Mouse (Mus musculus) spleen, adult 12 weeks (tissue): ENCODE results near the gene Npas3.

Source experiments
- DNase-seq: peaks from one replicate; pipeline ENCODE4 v3.0.0; 2022; ENCODE audit warnings: low spot score

Npas3 gene

GRCm38 (mm10) chr12:54064986-54065385 lies 816.5 kb downstream of the Npas3 start:
- no peak for DNase-seq

DNA sequence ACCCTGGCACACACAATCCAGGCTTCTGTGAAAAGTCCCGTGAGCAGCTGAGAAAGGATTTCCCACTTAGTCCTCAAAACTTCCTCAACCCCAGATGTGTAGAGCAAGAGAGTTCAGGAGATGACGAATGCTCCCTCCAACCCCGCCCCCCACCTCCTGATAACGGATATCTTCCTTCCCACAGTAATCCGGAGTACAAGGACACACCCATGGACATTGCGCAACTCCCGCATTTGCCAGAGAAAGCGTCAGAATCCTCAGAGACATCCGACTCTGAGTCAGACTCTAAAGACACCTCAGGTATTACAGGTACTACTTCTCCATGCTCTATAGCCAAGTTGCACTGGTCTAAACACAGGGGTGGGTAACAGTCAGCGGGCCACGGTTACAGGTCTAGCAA lies 817.1 kb downstream of the Npas3 start:
- no peak for DNase-seq

- no peak for DNase-seq
Observed at GRCm38 (mm10) chr12:54067419-54067818, 818.9 kb downstream of the Npas3 start.

DNA sequence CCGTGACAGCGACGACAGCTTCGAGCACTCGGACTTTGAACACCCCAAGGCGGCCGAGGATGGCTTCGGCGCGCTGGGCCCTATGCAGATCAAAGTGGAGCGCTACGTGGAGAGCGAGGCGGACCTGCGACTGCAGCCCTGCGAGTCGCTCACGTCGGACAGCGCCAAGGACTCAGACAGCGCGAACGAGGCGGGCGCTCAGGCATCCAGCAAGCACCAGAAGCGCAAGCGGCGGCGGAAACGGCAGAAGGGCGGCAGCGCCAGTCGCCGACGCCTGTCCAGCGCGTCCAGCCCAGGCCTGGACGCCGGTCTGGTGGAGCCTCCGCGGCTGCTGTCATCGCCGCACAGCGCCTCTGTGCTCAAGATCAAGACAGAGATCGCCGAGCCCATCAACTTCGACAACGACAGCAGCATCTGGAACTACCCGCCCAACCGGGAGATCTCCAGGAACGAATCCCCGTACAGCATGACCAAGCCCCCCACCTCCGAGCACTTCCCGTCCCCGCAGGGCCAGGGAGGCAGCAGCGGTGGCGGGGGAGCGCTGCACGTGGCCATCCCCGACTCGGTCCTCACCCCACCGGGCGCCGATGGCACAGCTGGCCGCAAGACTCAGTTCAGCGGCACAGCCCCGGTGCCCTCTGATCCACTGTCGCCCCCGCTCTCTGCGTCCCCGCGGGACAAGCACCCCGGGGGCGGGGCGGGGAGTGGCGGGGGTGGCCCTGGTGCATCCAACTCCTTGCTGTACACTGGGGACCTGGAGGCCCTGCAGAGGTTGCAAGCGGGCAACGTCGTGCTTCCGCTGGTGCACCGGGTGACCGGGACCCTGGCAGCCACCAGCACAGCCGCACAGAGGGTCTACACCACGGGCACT lies 819.6 kb downstream of the Npas3 start:
- DNase-seq: no peak

- DNase-seq: no peak
Observed at GRCm38 (mm10) chr12:54068757-54069146, 820.3 kb downstream of the Npas3 start.

- DNase-seq: no peak
Observed at GRCm38 (mm10) chr12:54074012-54074411, 825.5 kb downstream of the Npas3 start.

DNA sequence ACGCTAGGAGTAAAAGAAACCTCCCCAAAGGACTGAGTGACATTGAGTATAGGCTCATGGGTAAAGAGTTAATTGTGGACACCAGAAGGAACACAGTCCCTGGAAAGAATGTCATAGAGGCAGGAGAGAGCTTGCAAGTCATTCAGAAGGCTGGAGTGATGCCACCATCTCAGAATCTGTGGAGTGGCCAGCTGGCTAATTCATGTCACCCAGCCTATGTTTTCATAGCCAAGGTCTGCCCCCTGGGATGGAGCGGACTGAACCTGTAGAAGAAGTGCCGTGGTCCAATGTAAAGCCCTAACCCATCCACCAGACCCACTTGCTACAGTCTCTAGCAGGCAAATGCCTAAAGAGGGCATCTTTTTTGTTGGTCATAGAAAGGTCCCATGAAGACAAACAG lies 832.5 kb downstream of the Npas3 start:
- no peak for DNase-seq

GRCm38 (mm10) chr12:54093729-54094128 lies 845.3 kb downstream of the Npas3 start:
- DNase-seq: no peak

GRCm38 (mm10) chr12:54096492-54096891 lies 848.0 kb downstream of the Npas3 start:
- DNase-seq: no peak

- no peak for DNase-seq
Observed at GRCm38 (mm10) chr12:54098136-54098535, 849.7 kb downstream of the Npas3 start.

- DNase-seq: peak; percentile 3
Observed at GRCm38 (mm10) chr12:54098785-54099184, 850.3 kb downstream of the Npas3 start.

GRCm38 (mm10) chr12:54099458-54099857 lies 851.0 kb downstream of the Npas3 start:
- no peak for DNase-seq

GRCm38 (mm10) chr12:54101307-54101870 lies 852.9 kb downstream of the Npas3 start:
- no peak for DNase-seq

DNA sequence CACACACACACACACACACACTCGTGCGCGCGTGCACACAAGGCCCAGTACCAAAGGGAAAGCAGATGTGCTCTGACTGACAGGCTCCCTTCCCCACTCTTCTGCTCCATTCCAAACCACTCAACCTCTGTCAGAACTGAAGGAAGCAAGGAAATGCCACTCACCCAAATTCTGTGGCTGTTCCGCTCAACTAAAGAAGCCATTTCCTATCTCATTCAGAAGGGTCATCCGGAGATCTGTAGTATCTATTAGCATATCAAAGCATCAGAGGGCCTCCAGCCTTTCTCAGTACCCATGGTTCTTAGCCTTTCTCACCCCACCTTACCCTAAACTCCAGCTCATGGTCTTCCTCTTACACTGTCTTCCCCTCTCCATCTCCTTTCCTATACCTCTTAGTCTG lies 854.0 kb downstream of the Npas3 start:
- no peak for DNase-seq

GRCm38 (mm10) chr12:54105531-54105930 lies 857.1 kb downstream of the Npas3 start:
- no peak for DNase-seq

GRCm38 (mm10) chr12:54105946-54106345 lies 857.5 kb downstream of the Npas3 start:
- DNase-seq: no peak

DNA sequence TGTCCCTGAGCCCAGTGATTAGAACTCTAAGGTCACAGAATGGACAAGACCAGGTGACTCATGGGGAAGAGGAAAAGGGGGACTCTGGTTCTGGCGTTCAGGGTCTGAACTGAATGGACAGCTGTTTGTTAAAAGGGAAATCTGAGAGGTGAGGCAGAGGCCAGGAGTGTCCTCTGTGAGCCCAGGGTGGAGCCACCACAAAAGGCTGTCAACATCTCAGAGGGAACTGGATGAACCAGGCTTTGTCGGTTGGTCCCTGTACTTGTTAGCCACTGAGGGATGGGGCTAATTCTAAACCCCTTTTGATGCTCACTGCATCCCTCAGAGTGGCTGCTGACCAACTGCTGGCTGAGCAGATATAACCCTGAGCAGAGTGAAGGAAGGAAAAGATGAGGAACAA lies 861.9 kb downstream of the Npas3 start:
- DNase-seq: no peak

GRCm38 (mm10) chr12:54110930-54111329 lies 862.5 kb downstream of the Npas3 start:
- DNase-seq: no peak

DNA sequence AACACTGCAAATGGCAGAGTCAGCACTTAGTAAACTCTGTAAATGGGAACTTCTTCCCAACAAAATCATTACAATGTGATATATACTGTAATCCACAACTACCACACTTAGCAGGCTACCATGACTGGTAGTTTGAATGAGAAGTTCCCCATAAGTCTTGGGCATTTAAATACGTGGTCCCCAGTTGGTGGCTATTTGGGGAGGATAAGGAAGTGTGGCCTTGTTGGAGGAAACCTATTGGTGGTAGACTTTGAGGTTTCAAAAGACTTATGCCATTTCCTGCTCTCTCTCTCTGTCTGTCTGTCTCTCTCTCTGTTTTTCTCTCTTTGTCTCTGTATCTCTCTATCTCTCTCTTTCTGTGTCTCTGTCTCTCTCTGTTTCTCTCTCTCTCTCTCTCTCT lies 871.9 kb downstream of the Npas3 start:
- no peak for DNase-seq

- no peak for DNase-seq
Observed at GRCm38 (mm10) chr12:54121286-54121685, 872.8 kb downstream of the Npas3 start.
